Mouse (Mus musculus): ENCODE measurements around the gene Cald1.

Gene Cald1

GRCm38 (mm10) chr6:34598121-34599065, at the start of gene Cald1:
Cald1 (plus strand) TSS chr6:34598500.
- peak; percentile 80 for DNase-seq (ENCODE audit: low read depth, low spot score)

- DNase-seq (ENCODE audit: low read depth, low spot score), result peak; percentile 73
These were observed 49.3 kb upstream of the Cald1 start for GRCm38 (mm10) chr6:34549017-34549416.

GRCm38 (mm10) chr6:34552489-34553157, 45.7 kb upstream of the Cald1 start:
- DNase-seq (ENCODE audit: low read depth, low spot score), result no peak

DNA sequence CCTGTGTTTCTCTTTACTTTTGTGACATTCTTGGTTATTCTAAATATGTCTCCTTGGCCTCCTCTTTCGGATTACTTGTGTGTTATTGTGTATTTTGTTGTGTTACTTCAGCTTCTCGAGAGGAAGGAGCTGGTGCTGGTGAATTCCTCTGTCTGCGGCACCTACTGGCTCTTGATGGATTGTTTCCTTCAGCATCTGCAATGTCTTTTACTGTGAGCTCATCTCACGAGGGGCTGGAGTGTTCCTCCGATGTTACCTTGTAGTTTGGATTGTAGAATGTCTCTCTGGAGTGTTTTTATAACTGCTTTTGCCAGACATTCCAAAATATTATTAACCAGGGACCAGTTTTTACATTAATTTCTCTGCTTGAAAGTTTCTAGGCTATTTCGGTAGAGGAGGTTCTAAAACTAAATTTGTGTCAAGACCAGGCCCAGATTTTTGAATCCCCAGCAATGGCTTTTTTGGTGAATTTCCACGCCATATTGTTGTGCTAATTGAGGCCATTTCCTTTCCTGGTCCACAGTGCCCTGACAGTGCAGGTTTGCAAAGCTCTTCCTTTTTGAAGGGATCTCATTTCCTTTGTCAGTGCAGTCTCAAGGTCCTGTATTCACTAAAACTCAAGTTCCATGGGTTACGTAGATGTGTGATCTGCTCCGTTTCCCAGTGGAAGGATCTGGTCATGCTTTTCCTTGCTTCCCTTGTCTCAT, 43.9 kb upstream of the Cald1 start:
- peak; percentile 86 for DNase-seq (ENCODE audit: low read depth, low spot score)

GRCm38 (mm10) chr6:34559521-34559920, 38.8 kb upstream of the Cald1 start:
- DNase-seq (ENCODE audit: low read depth, low spot score), result peak; percentile 80

DNA sequence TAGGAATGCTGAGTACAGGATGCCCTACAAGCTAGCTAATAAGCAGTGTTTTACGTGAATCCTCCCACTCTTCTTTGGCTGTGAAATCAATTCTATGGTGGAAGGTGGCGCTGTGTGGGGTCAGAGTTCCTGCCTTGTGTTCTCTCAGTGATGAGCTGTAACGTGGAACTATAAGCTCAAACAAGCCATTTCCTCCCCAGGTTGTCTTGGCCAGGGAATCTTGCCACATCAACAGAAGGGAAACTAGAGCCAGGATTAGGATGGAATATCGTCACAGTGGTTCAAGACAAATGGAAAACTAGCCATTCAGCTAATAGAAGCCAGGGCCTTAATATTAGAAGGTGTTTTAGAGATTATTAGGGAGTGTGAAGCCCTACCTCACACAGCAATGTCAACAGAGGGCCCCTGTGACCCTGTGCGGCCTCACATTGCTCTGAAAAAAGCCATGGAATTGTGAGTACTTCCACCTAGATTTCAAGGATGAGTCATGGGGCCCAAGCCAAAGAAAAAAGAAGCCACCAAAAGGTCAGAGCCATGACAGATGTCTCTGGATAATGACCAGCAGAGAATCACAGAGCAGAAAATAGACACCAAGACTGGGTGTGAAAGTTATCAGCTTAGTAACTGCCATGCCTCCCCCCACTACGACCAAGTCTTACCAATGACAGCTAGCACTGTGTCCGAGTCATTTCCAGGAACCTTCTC, 33.0 kb upstream of the Cald1 start:
- no peak for DNase-seq (ENCODE audit: low read depth, low spot score)

GRCm38 (mm10) chr6:34567298-34567697, 31.0 kb upstream of the Cald1 start:
- no peak for DNase-seq (ENCODE audit: low read depth, low spot score)

DNA sequence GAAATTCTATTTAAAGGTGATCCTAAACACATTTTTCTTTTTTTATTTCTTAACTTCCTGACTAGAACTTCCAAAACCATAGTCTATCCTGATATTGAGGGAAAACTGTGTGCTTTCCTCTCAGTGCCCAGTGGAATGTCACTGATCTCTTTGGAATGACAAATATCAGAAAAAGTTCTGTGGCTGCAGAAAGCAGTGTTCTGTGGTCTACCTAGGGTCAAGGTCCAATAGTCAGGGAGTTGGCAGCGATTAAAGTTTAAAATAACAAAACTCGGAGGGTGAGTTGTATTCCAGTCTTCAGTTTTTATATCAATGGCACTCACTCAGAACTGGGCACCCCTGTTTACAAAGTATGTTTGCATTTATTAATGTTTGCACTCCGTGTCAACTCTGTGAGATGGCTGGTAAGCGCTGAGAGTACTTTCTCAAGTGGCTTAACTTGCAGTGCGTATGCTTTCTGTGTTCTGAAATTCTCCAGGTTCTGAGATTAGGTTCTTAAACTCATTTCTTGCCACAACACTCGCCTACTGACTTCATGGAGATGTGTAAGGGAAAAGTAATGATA, 18.7 kb upstream of the Cald1 start:
- no peak for DNase-seq (ENCODE audit: low read depth, low spot score)

DNA sequence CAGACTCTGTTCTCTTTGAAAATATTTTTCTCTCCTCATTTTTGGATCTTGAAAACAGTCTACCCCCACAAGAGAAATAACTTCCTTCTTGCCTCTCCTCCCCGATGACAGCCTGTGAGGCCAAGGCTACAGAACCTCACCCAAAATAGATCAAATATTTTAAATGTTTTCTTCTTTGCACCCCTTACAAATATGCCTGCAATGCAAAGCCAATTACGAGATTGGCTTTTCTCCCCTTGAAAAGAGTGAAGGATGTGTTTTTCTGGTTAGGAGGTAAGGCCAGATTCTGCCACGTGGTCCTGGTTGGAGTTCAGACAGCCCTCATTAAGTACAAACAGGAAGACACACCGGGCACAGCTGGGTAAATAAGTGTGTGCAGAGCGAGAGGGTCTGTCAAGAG, 14.9 kb upstream of the Cald1 start:
- DNase-seq (ENCODE audit: low read depth, low spot score), result no peak

DNA sequence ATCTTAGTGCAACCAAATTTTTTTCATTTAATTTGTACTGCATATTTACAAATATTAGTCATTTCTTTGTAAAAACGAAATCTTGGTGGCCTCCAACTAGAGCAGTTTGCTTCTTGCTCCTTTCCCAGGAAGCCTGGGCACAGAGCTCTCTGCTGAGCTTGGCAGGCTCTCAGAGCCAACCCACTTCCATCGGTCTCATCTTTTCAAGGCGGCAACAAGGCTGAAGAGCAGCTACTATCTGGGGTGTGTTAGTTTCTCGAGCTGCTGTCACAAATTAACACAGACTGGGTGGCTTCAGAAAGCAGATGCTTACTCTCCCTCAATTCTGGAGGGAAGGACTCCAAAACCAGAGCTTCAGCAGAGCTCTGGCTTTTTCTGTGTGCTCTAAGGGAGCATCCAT, 10.2 kb upstream of the Cald1 start:
- no peak for DNase-seq (ENCODE audit: low read depth, low spot score)

- peak; percentile 23 for DNase-seq (ENCODE audit: low read depth, low spot score)
These were observed 7.6 kb upstream of the Cald1 start for GRCm38 (mm10) chr6:34590716-34591115.

GRCm38 (mm10) chr6:34593353-34593752, 4.9 kb upstream of the Cald1 start:
- no peak for DNase-seq (ENCODE audit: low read depth, low spot score)

DNA sequence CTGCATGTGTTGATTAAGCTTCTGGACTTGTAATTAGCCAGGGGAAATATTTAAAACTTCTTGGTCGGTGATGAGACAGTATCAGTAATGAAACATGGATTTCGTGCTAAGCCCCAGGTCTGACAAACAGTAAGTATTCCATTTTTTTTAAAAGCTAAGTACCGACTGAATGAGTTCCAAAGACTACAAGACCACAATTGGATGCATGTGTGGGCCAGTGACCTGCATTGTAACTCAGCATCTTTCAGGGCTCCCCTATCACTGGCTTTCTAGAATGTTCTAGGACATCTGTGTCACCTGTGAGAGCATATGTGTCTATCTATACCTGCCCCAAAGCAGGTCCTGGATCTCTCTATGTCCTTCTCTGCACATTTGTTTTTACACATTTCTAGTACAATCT, 984 bp upstream of the Cald1 start:
- no peak for DNase-seq (ENCODE audit: low read depth, low spot score)

- DNase-seq (ENCODE audit: low read depth, low spot score), result no peak
These were observed 871 bp downstream of the Cald1 start for GRCm38 (mm10) chr6:34599171-34599570.

GRCm38 (mm10) chr6:34599631-34600111, 1.4 kb downstream of the Cald1 start:
- no peak for DNase-seq (ENCODE audit: low read depth, low spot score)

DNA sequence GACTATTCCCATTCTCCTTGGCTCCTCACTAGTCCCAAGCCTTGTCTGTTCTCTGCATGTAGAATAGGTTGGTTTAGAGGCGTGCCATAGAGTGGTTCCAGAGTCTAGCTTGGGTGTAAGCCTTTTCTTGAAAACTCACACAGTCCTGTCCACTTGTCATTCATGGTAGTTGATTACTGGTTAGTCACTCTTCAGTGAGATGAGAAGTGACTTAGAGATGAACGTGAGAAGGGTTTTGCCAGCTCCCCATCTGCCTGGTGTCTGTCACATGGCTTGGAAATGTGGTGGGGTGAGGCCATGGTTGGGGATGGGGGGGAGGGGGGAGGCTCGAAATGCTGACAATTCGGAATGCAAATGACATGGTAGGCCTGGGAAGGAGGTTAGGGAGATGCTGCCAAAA, 2.5 kb downstream of the Cald1 start:
- no peak for DNase-seq (ENCODE audit: low read depth, low spot score)

- DNase-seq (ENCODE audit: low read depth, low spot score), result no peak
These were observed 3.8 kb downstream of the Cald1 start for GRCm38 (mm10) chr6:34602091-34602490.

- DNase-seq (ENCODE audit: low read depth, low spot score), result no peak
These were observed 8.1 kb downstream of the Cald1 start for GRCm38 (mm10) chr6:34606407-34606806.

DNA sequence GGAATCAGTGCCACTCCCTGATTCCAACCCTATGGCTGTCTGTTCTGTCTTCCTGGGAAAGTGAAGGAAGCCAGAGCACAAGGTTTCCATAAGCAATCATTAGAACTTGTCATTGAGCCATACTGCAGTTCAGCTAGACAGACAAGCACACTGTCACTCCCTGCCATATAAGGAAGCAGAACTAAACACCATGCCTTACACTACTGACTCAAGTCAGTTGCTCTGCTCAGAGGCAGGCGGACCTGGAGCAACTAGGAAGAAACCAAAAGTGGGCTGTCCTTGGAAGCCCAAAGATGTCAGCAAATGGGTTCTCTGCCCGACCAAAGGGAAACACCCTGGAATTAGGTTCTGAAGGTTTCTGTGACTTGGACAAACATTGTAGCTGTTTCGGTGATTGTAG, 10.3 kb downstream of the Cald1 start:
- DNase-seq (ENCODE audit: low read depth, low spot score), result no peak

- DNase-seq (ENCODE audit: low read depth, low spot score), result peak; percentile 54
These were observed 11.9 kb downstream of the Cald1 start for GRCm38 (mm10) chr6:34609892-34610829.

Measured in ZHBTc4 (cell line).